Mouse (Mus musculus): ENCODE data around the gene Art1. TPM values are rescaled to one million over a fixed set of nuclear protein-coding genes. Genes with fewer than 3 reads are reported as not detected.

The Art1 gene
- not detected for polyA plus RNA-seq (2014; fragmentation: Illumina TruSeq; extraction: RNeasy Lipid Tissue Mini Kit (QIAGEN cat#74804); ENCODE audit: low read depth, low replicate concordance)

GRCm38 (mm10) chr7:102101487-102101886 is at the start of gene Art1:
Gene Art1 (plus strand): TSS chr7:102101743.

DNA sequence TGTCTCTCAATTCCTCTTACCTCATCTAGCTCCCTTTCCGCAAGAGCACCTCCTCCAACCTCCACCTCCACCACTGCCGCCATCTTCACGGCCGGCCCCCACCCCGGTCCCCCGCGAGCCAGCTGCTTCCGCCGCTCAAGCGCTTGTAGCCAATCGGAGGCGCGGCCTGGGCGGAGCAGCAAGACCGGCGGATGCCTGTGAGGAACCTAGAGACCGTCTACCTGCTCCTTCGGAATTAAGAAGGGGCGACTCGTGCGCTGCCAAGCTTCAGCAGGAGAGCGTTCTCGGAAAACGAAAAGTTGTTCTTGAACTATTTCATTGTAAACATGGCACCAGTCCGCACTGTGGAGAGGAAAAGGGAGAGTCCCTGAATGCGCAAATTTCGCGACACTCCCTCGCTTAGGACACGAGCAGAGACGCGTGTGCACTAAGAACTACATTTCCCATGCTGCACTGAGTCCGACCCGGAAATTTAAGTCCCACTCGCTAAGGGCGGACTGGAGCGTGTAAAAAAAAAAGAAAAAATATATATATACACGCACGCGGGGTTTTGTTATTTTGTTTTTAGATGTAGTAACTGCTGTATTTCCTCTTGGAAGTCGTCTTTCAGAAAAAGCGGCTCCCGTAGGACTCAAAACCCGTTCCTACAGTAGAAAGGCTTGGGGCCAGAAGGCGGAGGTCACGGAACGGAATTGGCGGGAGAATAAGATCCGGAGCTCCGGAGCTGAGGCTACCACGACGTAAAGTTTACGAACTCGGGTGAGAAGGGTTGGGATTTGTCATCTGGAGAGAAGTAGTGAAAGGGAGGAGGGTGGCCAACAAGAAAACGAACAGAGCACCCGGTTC is 36.3 kb upstream of the Art1 start, which contains the start of the genes Rnf121, Xndc1 and Xntrpc:
TSS of gene Rnf121 (minus strand) at position 424 of the 846 bp plus-strand sequence.
TSS of gene Xndc1 (plus strand) at position 466 of the 846 bp plus-strand sequence.
TSS of gene Xntrpc (plus strand) at position 668 of the 846 bp plus-strand sequence.

DNA sequence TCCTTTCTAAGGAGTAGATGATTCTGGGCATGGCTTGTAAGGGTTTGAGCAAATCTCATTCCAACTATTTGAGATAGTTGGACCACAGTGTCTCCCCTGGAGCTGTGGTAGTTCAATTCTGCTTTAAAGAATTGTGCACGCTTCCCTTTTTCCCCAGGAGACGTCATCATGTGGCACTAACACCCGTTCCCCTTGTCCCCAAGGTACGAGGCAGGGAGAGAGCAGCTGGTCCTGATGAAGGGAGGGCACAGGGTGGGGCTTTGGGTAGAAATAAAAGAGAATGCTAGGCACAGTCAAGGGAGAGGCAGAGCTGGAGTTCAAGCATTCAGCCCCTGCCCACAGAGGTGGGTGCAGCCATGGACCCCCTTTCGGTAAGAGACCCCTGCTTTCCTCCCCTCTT is 18.7 kb upstream of the Art1 start, which contains the start of gene Trpc2:
TSS of gene Trpc2 (plus strand) at position 301 of the 400 bp plus-strand sequence.

GRCm38 (mm10) chr7:102109171-102109570 is 7.6 kb downstream of the Art1 start, which contains the start of gene Art5:
Gene Art5 (minus strand): TSS chr7:102109489.

DNA sequence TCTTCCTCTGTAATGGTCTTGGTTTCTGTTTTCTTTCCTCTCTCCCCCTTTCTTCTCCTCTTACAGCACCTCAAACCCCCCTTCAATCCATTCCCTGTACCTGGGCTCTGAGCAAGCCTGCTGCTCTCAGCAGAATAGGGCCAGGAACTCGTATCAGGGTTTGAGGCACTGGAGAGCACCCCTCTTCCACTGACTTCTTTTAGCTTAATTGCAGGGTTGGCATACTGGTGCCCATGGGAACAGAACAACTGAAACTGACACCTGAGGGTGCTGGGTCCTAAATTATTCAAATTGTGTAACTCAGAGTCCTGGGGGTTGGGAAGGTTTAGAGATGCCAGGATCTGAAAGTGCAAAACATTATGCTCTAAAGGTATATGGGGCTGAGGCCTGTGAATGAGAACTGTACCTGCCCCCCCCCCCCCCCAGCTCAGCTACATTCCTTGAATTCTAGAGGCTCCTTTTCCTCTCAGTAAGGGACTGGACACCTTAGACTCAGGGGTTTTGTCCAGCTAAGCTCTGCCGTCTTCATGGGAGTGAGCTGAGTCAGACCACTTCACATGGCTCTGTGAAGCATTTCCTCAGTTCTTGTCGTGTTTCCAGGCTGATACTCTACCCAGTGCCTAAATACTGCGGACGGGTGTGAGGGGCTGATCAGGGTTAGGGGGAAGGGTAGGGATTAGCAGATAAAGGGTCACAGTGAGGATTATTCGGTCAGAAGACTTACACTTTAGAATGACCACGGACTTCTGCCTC is 15.2 kb downstream of the Art1 start, which contains the start of gene Chrna10:
TSS of gene Chrna10 (minus strand) at position 250 of the 753 bp plus-strand sequence.

Other genes starting within 250 kb of the Art1 start
- gene Folr2, start 244.5 kb upstream of the Art1 start, polyA plus RNA-seq (2014; fragmentation: Illumina TruSeq; extraction: RNeasy Lipid Tissue Mini Kit (QIAGEN cat#74804); ENCODE audit: low read depth, low replicate concordance): 1.5 TPM
- 5.7 TPM for gene Anapc15, start 238.0 kb upstream of the Art1 start, polyA plus RNA-seq (2014; fragmentation: Illumina TruSeq; extraction: RNeasy Lipid Tissue Mini Kit (QIAGEN cat#74804); ENCODE audit: low read depth, low replicate concordance)
- gene Folr1, start 231.0 kb upstream of the Art1 start, polyA plus RNA-seq (2014; fragmentation: Illumina TruSeq; extraction: RNeasy Lipid Tissue Mini Kit (QIAGEN cat#74804); ENCODE audit: low read depth, low replicate concordance): not detected
- 13.8 TPM for gene Lamtor1, start 195.8 kb upstream of the Art1 start, polyA plus RNA-seq (2014; fragmentation: Illumina TruSeq; extraction: RNeasy Lipid Tissue Mini Kit (QIAGEN cat#74804); ENCODE audit: low read depth, low replicate concordance)
- not detected for gene Tomt, start 195.4 kb upstream of the Art1 start, polyA plus RNA-seq (2014; fragmentation: Illumina TruSeq; extraction: RNeasy Lipid Tissue Mini Kit (QIAGEN cat#74804); ENCODE audit: low read depth, low replicate concordance)
- 5.7 TPM for gene Lrrc51, start 167.8 kb upstream of the Art1 start, polyA plus RNA-seq (2014; fragmentation: Illumina TruSeq; extraction: RNeasy Lipid Tissue Mini Kit (QIAGEN cat#74804); ENCODE audit: low read depth, low replicate concordance)
- 110 TPM for gene Numa1, start 167.6 kb upstream of the Art1 start, polyA plus RNA-seq (2014; fragmentation: Illumina TruSeq; extraction: RNeasy Lipid Tissue Mini Kit (QIAGEN cat#74804); ENCODE audit: low read depth, low replicate concordance)
- gene Il18bp, start 83.1 kb upstream of the Art1 start, polyA plus RNA-seq (2014; fragmentation: Illumina TruSeq; extraction: RNeasy Lipid Tissue Mini Kit (QIAGEN cat#74804); ENCODE audit: low read depth, low replicate concordance): 16.7 TPM
- gene Rnf121, start 36.3 kb upstream of the Art1 start, polyA plus RNA-seq (2014; fragmentation: Illumina TruSeq; extraction: RNeasy Lipid Tissue Mini Kit (QIAGEN cat#74804); ENCODE audit: low read depth, low replicate concordance): 13.8 TPM
- gene Xndc1, start 36.2 kb upstream of the Art1 start, polyA plus RNA-seq (2014; fragmentation: Illumina TruSeq; extraction: RNeasy Lipid Tissue Mini Kit (QIAGEN cat#74804); ENCODE audit: low read depth, low replicate concordance): 8.8 TPM
- not detected for gene Xntrpc, start 36.0 kb upstream of the Art1 start, polyA plus RNA-seq (2014; fragmentation: Illumina TruSeq; extraction: RNeasy Lipid Tissue Mini Kit (QIAGEN cat#74804); ENCODE audit: low read depth, low replicate concordance)
- not detected for gene Trpc2, start 18.6 kb upstream of the Art1 start, polyA plus RNA-seq (2014; fragmentation: Illumina TruSeq; extraction: RNeasy Lipid Tissue Mini Kit (QIAGEN cat#74804); ENCODE audit: low read depth, low replicate concordance)
- gene Art5, start 7.7 kb downstream of the Art1 start, polyA plus RNA-seq (2014; fragmentation: Illumina TruSeq; extraction: RNeasy Lipid Tissue Mini Kit (QIAGEN cat#74804); ENCODE audit: low read depth, low replicate concordance): not detected
- not detected for gene Chrna10, start 15.1 kb downstream of the Art1 start, polyA plus RNA-seq (2014; fragmentation: Illumina TruSeq; extraction: RNeasy Lipid Tissue Mini Kit (QIAGEN cat#74804); ENCODE audit: low read depth, low replicate concordance)
- gene Nup98, start 108.4 kb downstream of the Art1 start, polyA plus RNA-seq (2014; fragmentation: Illumina TruSeq; extraction: RNeasy Lipid Tissue Mini Kit (QIAGEN cat#74804); ENCODE audit: low read depth, low replicate concordance): 65.3 TPM
- 78.5 TPM for gene Pgap2, start 108.5 kb downstream of the Art1 start, polyA plus RNA-seq (2014; fragmentation: Illumina TruSeq; extraction: RNeasy Lipid Tissue Mini Kit (QIAGEN cat#74804); ENCODE audit: low read depth, low replicate concordance)
- 7.1 TPM for gene Rhog, start 154.3 kb downstream of the Art1 start, polyA plus RNA-seq (2014; fragmentation: Illumina TruSeq; extraction: RNeasy Lipid Tissue Mini Kit (QIAGEN cat#74804); ENCODE audit: low read depth, low replicate concordance)
- 15.4 TPM for gene Stim1, start 166.1 kb downstream of the Art1 start, polyA plus RNA-seq (2014; fragmentation: Illumina TruSeq; extraction: RNeasy Lipid Tissue Mini Kit (QIAGEN cat#74804); ENCODE audit: low read depth, low replicate concordance)